Mouse (Mus musculus): Measurements from ENCODE around the gene Gm20683. TPM values are rescaled to one million over a fixed set of nuclear protein-coding genes. Genes with fewer than 3 reads are reported as not detected.
"Not testable (repeated sequence)": the region's sequence is repeated elsewhere in the genome, so short reads cannot be mapped to it uniquely, and the experiment has no call there.

Gene Gm20683
- total RNA-seq, 4 experiments from 2014 or later = 19.4 to 25.5 (median 21.2) TPM

DNA sequence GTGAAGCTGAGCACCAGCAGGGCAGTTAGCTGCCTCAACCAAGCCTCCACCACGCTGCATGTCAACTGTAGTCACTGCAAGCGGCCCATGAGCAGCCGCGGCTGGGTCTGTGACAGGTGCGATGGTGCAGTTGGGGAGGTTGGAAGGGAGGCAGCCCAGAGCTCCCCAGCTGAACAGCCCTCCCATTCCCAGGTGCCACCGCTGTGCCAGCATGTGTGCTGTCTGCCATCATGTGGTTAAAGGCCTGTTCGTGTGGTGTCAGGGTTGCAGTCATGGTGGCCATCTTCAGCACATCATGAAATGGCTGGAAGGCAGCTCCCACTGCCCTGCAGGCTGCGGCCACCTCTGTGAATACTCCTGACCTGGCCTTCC, 13.4 kb downstream of the Gm20683 start:
- no peak for DNase-seq (ENCODE audit: low spot score in 2 of 2)

DNA sequence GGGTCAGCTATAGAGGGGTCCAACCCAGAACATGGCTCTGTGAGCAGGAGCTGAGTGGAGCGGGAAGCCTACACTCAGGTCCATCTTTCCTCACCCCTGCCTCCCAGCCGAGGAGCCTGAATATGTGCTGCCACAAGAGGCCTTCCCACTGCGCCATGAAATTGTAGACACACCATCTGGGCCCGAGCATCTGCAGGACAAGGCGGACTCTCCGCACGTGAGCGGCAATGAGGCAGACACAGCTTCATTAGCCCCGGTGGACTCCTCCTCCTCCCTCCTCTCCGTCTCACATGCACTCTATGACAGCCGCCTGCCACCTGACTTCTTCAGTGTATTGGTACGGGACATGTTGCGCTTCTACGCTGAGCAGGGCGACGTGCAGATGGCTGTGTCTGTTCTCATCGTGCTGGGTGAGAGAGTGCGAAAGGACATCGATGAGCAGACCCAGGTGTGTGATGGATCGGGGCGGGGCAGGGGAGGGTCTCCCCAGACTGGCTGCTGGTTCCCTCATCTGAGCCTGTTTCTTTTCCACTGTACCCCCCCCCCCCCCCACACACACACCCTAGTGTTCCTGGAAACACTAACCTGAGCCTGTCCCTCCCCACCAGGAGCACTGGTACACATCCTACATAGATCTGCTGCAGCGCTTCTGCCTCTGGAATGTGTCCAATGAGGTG, 13.9 kb downstream of the Gm20683 start:
- no peak for DNase-seq (ENCODE audit: low spot score in 2 of 2)

DNA sequence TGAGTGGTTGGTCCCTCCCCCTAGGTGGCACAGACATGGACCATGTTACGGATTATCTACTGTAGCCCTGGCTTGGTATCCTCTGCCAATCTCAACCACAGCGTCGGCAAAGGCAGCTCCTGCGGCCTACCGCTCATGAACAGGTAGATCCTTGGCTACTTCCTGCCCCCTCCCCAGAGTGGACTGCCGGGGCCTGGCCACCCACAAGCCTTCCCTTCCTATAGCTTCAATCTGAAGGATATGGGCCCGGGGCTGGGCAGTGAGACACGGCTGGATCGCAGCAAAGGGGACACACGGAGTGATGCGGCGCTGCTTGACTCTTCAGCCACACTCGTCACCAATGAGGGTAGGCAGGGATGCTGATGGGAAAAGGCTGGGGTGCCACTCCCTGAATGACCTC, 14.6 kb downstream of the Gm20683 start:
- DNase-seq (ENCODE audit: low spot score in 2 of 2) = no peak

DNA sequence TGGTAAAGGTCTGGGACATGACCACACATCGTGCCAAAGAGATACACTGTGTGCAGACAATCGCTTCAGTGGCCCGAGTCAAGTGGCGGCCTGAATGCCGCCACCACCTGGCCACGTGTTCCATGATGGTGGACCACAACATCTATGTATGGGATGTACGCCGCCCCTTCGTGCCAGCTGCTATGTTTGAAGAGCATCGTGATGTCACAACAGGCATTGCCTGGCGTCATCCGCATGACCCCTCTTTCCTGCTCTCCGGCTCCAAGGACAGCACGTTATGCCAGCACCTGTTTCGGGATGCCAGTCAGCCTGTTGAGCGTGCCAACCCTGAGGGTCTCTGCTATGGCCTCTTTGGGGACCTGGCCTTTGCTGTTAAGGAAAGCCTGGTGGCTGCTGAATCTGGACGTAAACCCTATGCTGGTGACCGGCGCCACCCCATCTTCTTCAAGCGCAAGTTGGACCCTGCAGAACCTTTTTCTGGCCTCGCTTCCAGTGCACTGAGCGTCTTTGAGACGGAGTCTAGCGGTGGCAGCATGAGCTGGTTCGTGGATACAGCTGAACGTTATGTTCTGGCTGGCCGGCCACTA, 15.5 kb downstream of the Gm20683 start:
- no peak for DNase-seq (ENCODE audit: low spot score in 2 of 2)

DNA sequence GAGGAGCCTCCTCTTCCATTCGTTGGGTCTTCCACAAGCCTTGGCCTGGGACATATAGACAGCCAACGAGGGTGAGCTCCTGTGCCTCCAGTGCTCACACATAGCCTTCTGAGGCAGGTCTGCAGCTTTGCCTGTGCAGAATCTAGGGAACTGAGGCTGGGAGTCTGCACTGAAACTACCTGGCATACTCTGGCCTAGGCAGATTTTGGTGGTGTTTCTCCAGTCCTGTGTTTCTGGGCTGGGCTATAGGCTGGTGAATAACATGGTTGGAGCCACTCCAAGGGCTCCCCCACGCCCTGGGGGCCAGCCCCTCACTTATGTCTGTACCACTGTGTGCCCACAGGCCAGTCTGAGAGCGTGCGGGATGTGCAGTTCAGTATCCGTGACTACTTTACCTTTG, 16.3 kb downstream of the Gm20683 start:
- no peak for DNase-seq (ENCODE audit: low spot score in 2 of 2)

DNA sequence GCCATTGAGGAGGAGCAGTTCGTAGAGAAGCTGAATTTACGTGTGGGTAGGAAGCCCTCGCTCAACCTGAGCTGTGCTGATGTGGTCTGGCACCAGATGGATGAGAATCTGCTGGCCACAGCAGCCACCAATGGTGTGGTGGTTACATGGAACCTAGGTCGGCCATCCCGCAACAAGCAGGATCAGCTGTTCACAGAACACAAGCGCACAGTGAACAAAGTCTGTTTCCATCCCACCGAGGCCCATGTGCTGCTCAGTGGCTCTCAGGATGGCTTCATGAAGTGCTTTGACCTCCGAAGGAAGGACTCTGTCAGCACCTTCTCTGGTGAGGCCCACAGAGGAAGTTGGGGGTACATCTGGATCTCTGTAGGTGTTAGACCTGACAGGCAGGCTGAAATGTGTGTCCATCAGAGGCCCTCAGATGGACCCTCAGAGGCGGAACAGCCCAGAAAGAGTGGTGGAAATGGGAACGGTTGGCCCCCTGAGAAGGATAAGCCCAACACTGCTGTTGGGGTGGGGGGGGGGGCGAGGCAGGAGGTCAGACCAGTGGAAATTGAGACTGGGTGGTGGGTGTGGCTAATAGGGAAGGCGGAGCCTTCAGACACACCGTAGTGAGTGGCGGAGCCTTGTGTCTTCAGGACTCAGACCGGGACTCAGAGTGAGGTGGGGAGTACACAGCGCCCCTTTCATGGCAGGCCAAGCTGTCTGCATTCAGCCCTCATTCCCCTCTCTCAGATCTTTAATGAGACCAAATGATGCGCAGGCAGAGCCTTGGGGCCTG, 17.0 kb downstream of the Gm20683 start:
- DNase-seq (ENCODE audit: low spot score in 2 of 2) = no peak

DNA sequence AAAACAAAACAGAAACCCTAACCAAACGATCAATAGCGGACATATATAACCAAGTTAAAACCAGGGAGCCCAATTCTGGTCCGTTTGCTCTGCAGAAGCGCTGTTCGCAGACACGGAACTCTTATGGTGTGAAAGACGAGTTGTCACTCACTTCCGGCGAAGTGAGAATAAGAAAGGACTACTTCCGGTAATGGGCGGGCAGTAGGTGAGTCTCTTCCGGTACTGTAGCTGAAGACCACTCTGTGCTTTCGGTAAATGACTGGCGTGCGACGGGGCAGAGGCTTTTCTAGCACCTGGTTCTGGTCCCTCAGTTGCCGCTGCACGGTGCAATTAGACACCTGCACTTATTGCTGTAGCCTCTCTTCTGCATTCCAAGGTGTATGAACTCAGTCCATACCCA, 18.1 kb downstream of the Gm20683 start, which contains the start of gene Wdr24:
TSS of gene Wdr24 (plus strand) at position 176 of the 400 bp plus-strand sequence.
- peak in 1 of 2 experiments; percentile 73 for DNase-seq (ENCODE audit: low spot score in 2 of 2)

DNA sequence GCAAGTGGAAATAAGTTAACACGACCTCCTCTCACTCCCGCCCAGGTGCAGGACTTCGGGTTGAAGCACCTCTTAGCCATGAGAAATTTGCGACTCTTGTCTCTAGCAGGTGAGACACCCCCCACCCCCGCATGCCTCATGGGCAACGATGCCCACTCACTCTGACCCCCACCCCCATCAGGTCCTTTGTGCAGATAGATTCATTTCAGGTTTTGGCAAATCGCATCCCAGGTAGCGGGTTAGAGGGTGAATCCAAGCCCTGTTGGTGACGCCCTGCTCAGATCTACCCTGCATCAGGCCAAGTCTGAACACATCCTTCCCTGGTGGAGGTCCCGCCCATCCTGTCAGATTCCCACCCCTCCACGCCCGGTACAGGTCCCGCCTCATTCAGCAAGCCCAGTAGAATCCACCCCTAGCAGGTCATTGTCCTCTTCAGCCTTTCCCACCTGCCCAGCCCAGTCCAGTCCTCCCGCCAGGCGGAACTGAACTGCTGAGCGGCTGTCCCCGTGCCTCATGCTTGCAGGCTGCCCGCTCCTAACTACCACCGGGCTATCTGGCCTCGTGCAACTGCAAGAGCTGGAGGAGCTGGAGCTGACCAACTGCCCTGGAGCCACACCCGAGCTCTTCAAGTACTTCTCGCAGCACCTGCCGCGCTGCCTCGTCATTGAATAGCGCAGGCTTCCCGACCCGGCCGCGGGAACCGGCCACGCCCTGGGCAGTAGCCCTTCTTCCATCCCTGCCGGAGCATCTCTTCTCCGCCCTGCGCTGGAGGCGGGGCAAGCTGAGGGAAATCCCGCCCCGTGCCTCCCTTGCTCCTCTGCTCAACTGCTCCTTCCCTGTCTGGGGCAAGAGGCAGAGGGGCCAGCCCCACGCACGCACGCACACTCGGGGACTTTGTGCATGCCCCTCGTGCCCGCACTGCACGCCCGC, 22.4 kb downstream of the Gm20683 start:
- no peak for DNase-seq (ENCODE audit: low spot score in 2 of 2)

DNA sequence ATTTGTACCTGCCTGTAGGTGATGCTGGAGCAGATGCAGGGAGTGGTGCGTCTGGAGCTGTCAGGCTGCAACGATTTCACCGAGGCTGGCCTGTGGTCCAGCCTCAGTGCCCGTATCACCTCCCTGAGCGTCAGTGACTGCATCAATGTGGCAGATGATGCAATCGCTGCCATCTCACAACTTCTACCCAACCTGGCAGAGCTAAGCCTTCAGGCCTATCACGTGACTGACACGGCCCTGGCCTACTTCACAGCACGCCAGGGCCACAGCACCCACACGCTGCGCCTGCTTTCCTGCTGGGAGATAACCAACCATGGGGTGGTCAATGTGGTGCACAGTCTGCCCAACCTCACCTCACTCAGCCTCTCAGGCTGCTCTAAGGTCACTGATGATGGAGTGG, 23.9 kb downstream of the Gm20683 start:
- DNase-seq (ENCODE audit: low spot score in 2 of 2) = no peak

DNA sequence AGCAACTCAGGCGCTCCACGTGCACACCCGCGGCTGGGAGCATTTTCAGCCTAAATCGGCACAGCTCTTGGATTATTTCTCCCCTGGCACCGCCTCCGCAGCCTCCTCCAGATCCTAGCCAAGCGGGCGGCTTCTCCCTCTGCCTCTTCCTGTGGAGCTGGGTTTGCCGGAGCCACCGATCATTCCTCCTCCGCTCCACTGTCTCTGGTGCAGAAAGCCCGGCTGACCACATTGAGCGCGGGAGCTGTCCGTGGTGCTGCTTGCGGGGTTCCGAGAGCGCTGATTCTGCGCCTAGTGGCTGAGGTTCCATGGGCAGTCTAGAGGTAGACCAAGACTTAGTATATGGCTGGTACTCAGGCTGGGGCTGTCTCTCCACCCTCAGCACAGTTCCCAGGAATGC, 28.1 kb downstream of the Gm20683 start:
- DNase-seq (ENCODE audit: low spot score in 2 of 2) = peak; percentile 69 to 89

DNA sequence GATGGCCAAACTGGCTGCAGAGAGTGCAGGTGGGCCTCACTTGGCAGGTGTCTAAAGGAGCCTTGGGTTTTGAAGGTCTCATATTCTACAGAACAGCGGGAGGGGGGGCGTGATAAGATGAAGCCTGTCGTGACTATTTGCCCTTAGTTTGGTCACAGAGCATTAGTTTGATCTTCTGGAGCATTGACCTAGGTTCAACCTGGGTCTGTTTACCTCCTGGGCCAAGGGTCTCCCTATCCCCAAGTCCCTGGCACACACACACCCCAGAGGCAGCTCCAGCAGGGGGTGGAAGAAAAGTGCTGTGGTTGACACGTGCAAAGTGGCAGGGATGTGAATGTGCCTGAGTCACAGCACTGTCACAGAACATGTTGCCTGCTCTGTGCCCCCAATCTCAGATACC, 30.7 kb downstream of the Gm20683 start:
- no peak for DNase-seq (ENCODE audit: low spot score in 2 of 2)

DNA sequence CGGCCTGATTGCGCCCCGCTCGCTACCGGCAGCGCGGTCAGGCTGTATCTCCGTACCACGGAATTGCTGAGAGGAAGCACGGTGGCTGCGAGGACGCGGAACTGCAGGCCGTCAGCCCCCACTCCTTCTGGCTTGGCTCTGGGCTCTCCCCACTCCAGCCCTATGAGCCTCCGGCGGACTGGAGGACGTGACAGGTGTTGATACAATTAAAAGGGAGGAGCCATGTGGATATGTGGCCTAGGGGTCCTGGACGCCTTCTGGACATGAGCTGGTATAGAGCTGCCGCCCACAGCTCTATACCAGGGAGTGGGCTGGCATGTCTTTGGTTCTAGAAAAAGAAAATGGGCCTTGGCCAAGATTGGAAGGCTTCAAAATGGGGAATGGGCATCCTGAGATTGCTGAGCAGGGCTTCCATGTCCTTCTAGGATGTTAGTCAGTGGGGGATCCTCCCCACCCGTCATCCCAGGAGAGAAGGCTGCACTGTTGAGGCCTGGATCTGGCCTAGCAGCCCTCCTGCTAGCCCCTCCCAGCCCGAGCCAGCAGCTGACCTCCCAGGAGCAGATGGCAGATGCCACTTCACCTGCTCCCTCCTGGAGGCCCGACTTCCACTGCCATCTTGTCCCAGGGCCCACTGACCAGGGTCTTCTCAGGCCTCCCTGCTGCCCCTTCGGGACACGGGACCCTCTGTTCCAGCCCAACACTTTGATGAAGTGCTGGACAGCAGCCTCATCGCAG, 31.8 kb downstream of the Gm20683 start:
- no peak for DNase-seq (ENCODE audit: low spot score in 2 of 2)

DNA sequence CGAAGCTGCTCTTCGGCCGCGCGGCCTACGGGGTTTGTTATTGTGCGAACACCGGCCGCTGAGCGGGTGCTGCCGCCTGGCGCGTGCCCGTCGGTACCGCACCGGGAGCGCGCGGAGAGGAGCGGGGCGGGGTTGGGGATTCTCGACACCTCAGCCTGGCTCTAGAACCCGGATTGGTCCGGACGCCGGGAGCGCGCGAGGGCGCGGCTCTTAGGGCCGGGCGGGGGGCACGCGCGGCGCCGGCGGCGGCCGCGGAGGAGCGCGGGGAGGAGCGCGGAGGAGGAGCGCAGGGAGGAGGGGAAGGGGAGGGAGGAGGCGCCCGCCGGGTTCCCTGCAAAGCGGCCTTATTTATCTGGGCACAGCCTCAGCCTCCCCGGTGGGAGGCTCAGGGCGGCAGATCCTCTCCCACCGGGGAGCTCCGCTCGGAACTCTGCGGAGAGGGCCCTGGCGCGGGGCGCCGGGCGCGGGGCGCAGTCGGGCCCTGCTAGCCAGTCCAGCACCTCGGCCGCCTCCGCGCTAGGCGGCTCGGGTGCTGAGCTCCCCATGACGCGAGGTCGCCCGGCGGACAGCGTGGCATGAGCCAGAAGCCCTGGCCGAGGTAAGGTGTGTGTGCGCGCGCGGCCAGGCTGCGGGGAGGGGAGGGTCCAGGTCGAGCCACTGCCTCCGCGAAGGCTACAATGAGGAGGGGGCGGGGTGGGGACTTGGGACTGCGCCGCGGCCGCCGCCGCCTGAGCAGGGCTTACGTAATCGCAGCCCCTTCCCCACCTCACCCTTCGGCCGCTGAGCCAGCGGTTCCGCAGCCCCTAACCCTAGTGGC, 32.6 kb downstream of the Gm20683 start, which contains the start of gene Fbxl16:
TSS of gene Fbxl16 (plus strand) at position 297 of the 817 bp plus-strand sequence.
- DNase-seq (ENCODE audit: low spot score in 2 of 2) = peak in 1 of 2 experiments; percentile 92

DNA sequence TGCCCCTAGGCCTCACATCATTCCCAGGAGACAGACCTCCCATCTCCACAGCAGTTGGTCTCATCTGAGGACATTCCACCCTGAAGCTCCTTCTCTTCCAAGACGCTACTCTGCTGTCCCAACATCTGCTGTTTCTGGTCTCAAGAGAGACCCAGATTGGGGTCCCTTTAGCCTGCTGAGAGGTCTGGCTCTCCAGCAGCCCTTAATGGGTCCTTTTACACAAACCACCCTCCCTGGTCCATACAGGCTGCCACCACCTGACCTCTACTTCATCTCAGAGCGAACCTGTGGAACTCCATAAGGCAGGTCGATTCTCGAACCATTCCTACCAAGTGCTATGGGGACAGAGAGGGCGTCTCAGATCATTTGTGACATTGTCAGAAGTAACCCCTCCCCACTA, 33.5 kb downstream of the Gm20683 start:
- no peak for DNase-seq (ENCODE audit: low spot score in 2 of 2)

DNA sequence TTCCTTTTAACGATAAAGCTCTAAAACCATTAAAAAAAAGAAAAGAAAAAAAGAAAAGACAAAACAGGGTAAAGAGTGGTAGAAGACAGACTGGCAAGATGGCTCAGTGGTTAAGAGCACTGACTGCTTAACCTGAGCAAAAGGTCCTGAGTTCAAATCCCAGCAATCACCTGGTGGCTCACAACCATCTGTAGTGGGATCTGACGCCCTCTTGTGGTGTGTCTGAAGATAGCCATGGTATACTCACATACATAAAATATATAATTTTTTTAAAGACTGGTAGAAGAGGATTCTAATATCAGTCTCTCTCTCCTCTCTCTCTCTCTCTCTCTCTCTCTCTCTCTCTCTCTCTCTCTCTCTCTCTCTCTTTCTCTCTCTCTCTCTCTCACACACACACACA, 34.1 kb downstream of the Gm20683 start:
- not testable (repeated sequence) for DNase-seq (ENCODE audit: low spot score in 2 of 2)

DNA sequence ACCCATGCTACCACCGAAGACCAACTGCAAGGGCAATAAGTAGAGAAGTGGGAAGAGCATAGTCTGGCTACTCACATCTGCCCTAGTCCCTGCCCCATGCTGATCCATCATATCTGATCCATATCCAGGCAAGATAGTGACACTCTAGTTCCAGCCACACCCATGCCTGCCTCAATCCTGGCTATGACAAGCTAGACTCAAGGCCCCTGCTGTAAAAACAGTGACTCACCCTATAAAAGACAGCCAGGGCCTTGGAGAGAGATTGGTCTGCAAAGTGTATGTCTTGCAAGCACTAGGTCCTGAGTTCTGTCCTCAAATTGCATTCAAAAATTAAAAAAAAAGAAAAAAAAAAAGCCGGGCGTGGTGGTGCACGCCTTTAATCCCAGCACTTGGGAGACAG, 35.1 kb downstream of the Gm20683 start:
- no peak for DNase-seq (ENCODE audit: low spot score in 2 of 2)

DNA sequence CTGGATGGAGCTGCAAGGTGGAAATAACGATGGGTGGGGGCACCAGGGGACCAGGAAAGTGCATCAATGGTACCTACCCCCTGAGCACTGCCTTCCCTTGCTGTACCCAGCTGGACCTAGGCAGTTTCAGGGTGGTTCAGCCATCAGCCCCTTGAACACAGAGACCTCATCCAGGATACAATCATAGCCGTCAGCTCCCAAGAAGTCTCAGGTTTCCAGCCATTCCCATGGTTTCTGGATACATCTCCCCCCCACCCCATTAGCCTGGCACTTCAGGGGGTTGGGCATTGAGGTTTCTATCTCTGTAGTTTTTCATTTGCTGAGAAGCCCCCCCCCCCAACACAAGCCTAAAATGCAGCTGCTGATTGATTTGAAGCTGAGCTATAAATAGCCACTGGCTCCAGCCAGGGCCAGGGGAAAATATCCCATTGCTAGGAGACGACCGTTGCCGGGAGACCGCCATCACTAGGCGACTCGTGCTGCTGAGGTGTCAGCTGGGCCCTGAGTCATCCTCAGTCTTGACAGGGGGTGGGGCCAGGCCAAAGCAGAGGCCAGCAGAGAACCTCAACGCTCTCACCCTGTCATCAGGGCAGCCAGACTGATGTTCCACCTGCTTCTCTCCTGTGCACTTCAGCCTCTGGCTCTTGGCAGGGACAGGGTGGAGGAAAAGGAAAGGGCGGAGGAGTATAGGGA, 38.6 kb downstream of the Gm20683 start:
- peak in 1 of 2 experiments; percentile 91 for DNase-seq (ENCODE audit: low spot score in 2 of 2)

DNA sequence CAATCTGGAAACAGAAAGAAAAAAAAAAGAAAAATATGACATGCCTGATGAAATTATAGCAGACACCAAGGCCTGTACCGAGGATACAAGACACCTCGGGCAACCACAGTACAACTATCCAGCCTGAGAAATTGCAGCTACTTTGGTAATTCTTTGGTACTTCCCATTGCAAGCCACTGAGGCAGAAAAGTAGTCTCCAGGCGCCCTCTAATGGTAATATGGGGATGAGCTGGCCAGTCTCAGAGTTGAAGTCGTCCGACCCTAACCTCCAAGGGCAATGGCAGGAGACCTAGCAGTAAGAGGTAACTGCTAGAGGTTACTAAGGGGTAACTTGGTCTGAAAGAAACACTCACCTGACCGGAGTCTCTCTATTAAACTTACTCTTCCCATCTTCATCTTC, 40.5 kb downstream of the Gm20683 start:
- no peak for DNase-seq (ENCODE audit: low spot score in 2 of 2)

DNA sequence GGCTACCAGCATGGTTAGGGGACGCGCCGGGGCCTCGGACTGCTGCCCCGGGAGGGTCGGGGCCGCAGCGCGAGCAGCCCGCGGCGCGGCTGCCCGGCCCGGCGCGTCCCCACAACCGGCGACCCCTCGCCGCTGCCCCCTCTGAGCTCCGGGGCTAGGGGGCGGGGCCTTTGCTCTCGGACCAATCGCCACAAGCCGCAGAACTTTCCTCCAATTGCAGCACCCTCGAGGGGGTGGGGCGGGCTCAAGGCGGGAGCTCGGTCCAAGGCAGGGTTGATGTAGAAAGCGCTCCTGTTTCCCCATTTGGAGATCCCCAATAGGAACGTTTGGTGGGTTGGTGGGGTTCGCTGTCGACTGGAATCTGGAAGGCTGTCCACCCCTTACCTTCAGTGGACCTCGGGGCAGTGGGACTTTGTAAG, 44.6 kb downstream of the Gm20683 start, which contains the start of gene Metrn:
TSS of gene Metrn (minus strand) at position 186 of the 419 bp plus-strand sequence.
- peak in 1 of 2 experiments; percentile 68 for DNase-seq (ENCODE audit: low spot score in 2 of 2)
